20 mouse cellular contexts compared by ENCODE assay signal in genomic region chr2:3480239-3480638, GRCm38 (mm10). TPM values are rescaled to one million over a fixed set of nuclear protein-coding genes. Genes with fewer than 3 reads are reported as not detected.
DNase-seq lines count a peak whose midpoint lies in the region; ATAC-seq and TF ChIP-seq lines count a peak whose summit lies in the region.
"Had no signal": no experiment of that assay in that cellular context is flagged by ENCODE, and none has a peak within 500 bp of the region (broad histone marks: within the 10 kb centered on the region; RNA-seq: fewer than 3 reads in every experiment).

No protein-coding gene starts in this region.

- no peaks in the 10 kb centered on the region for H3K9me3 ChIP-seq in stomach, embryonic 15.5 days
- no peaks in the 10 kb centered on the region for H3K9me3 ChIP-seq in stomach, postnatal 0 days (ENCODE audit: control insufficient read depth, low read length)
- H3K9me3 ChIP-seq in liver, embryonic 13.5 days (replicated peaks), result no peaks in the 10 kb centered on the region
- H3K9me3 ChIP-seq: embryonic facial prominence, embryonic 13.5 days; hindbrain, embryonic 12.5 days; intestine, embryonic 15.5 days; neural tube, embryonic 12.5 days had no signal

- no peak for TF ChIP-seq EP300 in stomach, postnatal 0 days (optimal IDR thresholded peaks at IDR 0.05)

- ATAC-seq in CD4-positive, CD25-positive, alpha-beta regulatory T cell, adult 4 months, result no peak
- peak; percentile 39; the same call in 1 of the 2 replicates for ATAC-seq in stomach, embryonic 15.5 days (ENCODE audit: insufficient read depth, low FRiP score, low read depth)
- no peak for ATAC-seq in stomach, postnatal 0 days (ENCODE audit: low FRiP score, low TSS enrichment)
- peak; percentile 85 for ATAC-seq in liver, embryonic 13.5 days (ENCODE audit: low read depth)
- ATAC-seq: forebrain, embryonic 16.5 days; intestine, embryonic 15.5 days had no signal

- no peak overlapping the region for H3K4me2 ChIP-seq in stomach, embryonic 15.5 days
- H3K4me2 ChIP-seq in stomach, postnatal 0 days (replicated peaks; ENCODE audit: low read depth), result no peak overlapping the region
- no peak overlapping the region for H3K4me2 ChIP-seq in liver, embryonic 13.5 days
- H3K4me2 ChIP-seq: embryonic facial prominence, embryonic 13.5 days; hindbrain, embryonic 12.5 days; intestine, embryonic 15.5 days; neural tube, embryonic 12.5 days had no signal

- H3K27me3 ChIP-seq in stomach, embryonic 15.5 days (replicated peaks), result no peaks in the 10 kb centered on the region
- H3K27me3 ChIP-seq in stomach, postnatal 0 days (ENCODE audit: control insufficient read depth, insufficient read depth, low read length), result no peaks in the 10 kb centered on the region
- no peaks in the 10 kb centered on the region for H3K27me3 ChIP-seq in liver, embryonic 13.5 days
- H3K27me3 ChIP-seq: embryonic facial prominence, embryonic 13.5 days; hindbrain, embryonic 12.5 days; intestine, embryonic 15.5 days; neural tube, embryonic 12.5 days had no signal

- WGBS in stomach, embryonic 15.5 days, result 76% methylated on average over 3 of the region's 3 CpGs
- WGBS in stomach, postnatal 0 days, result 76% methylated on average over 3 of the region's 3 CpGs
- 14% methylated on average over 3 of the region's 3 CpGs for WGBS in liver, embryonic 13.5 days (ENCODE audit: insufficient replicate concordance)

- no peak overlapping the region for H3K9ac ChIP-seq in stomach, embryonic 15.5 days
- no peak overlapping the region for H3K9ac ChIP-seq in stomach, postnatal 0 days (ENCODE audit: low read length)
- no peak overlapping the region for H3K9ac ChIP-seq in liver, embryonic 13.5 days
- H3K9ac ChIP-seq: embryonic facial prominence, embryonic 13.5 days; hindbrain, embryonic 12.5 days; intestine, embryonic 15.5 days; neural tube, embryonic 12.5 days had no signal

- no peak for TF ChIP-seq CTCF in stomach, postnatal 0 days (IDR thresholded peaks at IDR 0.05; ENCODE audit: low read depth)

- peak; percentile 14 for DNase-seq in CD4-positive, CD25-positive, alpha-beta regulatory T cell, adult 2 months (ENCODE audit: low read depth, low spot score)
- no peak for DNase-seq in stomach, postnatal 0 days (ENCODE audit: low spot score)
- peak; percentile 20 for DNase-seq in liver, embryonic 13.5 days
- DNase-seq in frontal cortex, postnatal 14 days (ENCODE audit: low spot score in 2 of 2), result no peak
- no peak for DNase-seq in cerebellum, adult 11 months
- DNase-seq in adrenal gland, postnatal 25 days, result no peak
- DNase-seq: cerebellum, adult 8-10 months; gastrocnemius, adult 2 months; kidney, postnatal 14 days; lung, postnatal 10 days; spleen, adult 18-20 months; thymus, postnatal 36 days had no signal

- H3K4me1 ChIP-seq in stomach, embryonic 15.5 days, result 0 out of 2 replicates have a peak, but pooled peaks cover 3% of the 10 kb centered on the region
- H3K4me1 ChIP-seq in stomach, postnatal 0 days (replicated peaks; ENCODE audit: control insufficient read depth, insufficient read depth), result no peaks in the 10 kb centered on the region
- H3K4me1 ChIP-seq in liver, embryonic 13.5 days (replicated peaks), result peaks cover 14% of the 10 kb centered on the region
- H3K4me1 ChIP-seq: intestine, embryonic 15.5 days had no signal

- no peak overlapping the region for H3K4me3 ChIP-seq in stomach, embryonic 15.5 days (replicated peaks)
- no peak overlapping the region for H3K4me3 ChIP-seq in stomach, postnatal 0 days (ENCODE audit: low read depth, low read length)
- H3K4me3 ChIP-seq in liver, embryonic 13.5 days (replicated peaks), result no peak overlapping the region
- H3K4me3 ChIP-seq: embryonic facial prominence, embryonic 13.5 days; gastrocnemius, adult 2 months; hindbrain, embryonic 12.5 days; intestine, embryonic 15.5 days; neural tube, embryonic 12.5 days had no signal

- H3K36me3 ChIP-seq in stomach, embryonic 15.5 days, result no peaks in the 10 kb centered on the region
- no peaks in the 10 kb centered on the region for H3K36me3 ChIP-seq in stomach, postnatal 0 days (ENCODE audit: control insufficient read depth, insufficient read depth, low read length)
- no peaks in the 10 kb centered on the region for H3K36me3 ChIP-seq in liver, embryonic 13.5 days
- H3K36me3 ChIP-seq: embryonic facial prominence, embryonic 13.5 days; hindbrain, embryonic 12.5 days; intestine, embryonic 15.5 days; neural tube, embryonic 12.5 days had no signal

- no peak overlapping the region for H3K27ac ChIP-seq in stomach, embryonic 15.5 days
- H3K27ac ChIP-seq in stomach, postnatal 0 days (replicated peaks), result no peak overlapping the region
- H3K27ac ChIP-seq in liver, embryonic 13.5 days, result no peak overlapping the region
- H3K27ac ChIP-seq: embryonic facial prominence, embryonic 13.5 days; gastrocnemius, adult 2 months; hindbrain, embryonic 12.5 days; intestine, embryonic 15.5 days; neural tube, embryonic 12.5 days had no signal

RNA-seq across cellular contexts. Expression of gene Suv39h2, which starts 5.4 kb away (rescaled TPM):
- 1 to 10 TPM in 1 of 2 experiments, under 1 TPM in 1; 0.90 to 1.1 TPM for polyA plus RNA-seq in CD4-positive, CD25-positive, alpha-beta regulatory T cell, adult 4 months (2017; shearing (Covaris generic))
- 11.9 and 12.2 TPM in 2 replicates for polyA plus RNA-seq in stomach, embryonic 15.5 days (2015; fragmentation: Nextera tagmentation; extraction: Ambion mirVana)
- polyA plus RNA-seq in stomach, postnatal 0 days (2015; fragmentation: Nextera tagmentation; extraction: Ambion mirVana), result 3.3 and 3.5 TPM in 2 replicates
- 8.8 and 9.3 TPM in 2 replicates for polyA plus RNA-seq in liver, embryonic 13.5 days (2015; fragmentation: Nextera tagmentation; extraction: Ambion mirVana)
- total RNA-seq in adrenal gland, postnatal 25 days (2021), result 1.6 and 3.1 TPM in 2 replicates

RNA-seq across cellular contexts. Expression of gene Gm45902, which starts 32.4 kb away (rescaled TPM):
- 1 to 10 TPM; 2.3 to 3.4 TPM for polyA plus RNA-seq in CD4-positive, CD25-positive, alpha-beta regulatory T cell, adult 4 months (2017; shearing (Covaris generic))
- 3.9 and 4.0 TPM in 2 replicates for polyA plus RNA-seq in stomach, embryonic 15.5 days (2015; fragmentation: Nextera tagmentation; extraction: Ambion mirVana)
- polyA plus RNA-seq in stomach, postnatal 0 days (2015; fragmentation: Nextera tagmentation; extraction: Ambion mirVana), result 0.97 and 1.1 TPM in 2 replicates
- 1.8 and 2.1 TPM in 2 replicates for polyA plus RNA-seq in liver, embryonic 13.5 days (2015; fragmentation: Nextera tagmentation; extraction: Ambion mirVana)
- 2.5 and 3.7 TPM in 2 replicates for total RNA-seq in adrenal gland, postnatal 25 days (2021)

RNA-seq across cellular contexts. Expression of gene Hspa14, which starts 32.4 kb away (rescaled TPM):
- polyA plus RNA-seq in CD4-positive, CD25-positive, alpha-beta regulatory T cell, adult 4 months (2017; shearing (Covaris generic)), result 100 to 1,000 TPM; 108 to 136 TPM
- polyA plus RNA-seq in stomach, embryonic 15.5 days (2015; fragmentation: Nextera tagmentation; extraction: Ambion mirVana), result 93.7 and 96.5 TPM in 2 replicates
- polyA plus RNA-seq in stomach, postnatal 0 days (2015; fragmentation: Nextera tagmentation; extraction: Ambion mirVana), result 44.1 and 46.8 TPM in 2 replicates
- polyA plus RNA-seq in liver, embryonic 13.5 days (2015; fragmentation: Nextera tagmentation; extraction: Ambion mirVana), result 92.3 and 97.3 TPM in 2 replicates
- 40.8 and 44.7 TPM in 2 replicates for total RNA-seq in adrenal gland, postnatal 25 days (2021)

RNA-seq across cellular contexts. Expression of gene Cdnf, which starts 32.6 kb away (rescaled TPM):
- polyA plus RNA-seq in CD4-positive, CD25-positive, alpha-beta regulatory T cell, adult 4 months (2017; shearing (Covaris generic)), result 1 to 10 TPM in 1 of 2 experiments, under 1 TPM in 1; 0.24 to 1.2 TPM
- 0.12 and 0.14 TPM in 2 replicates for polyA plus RNA-seq in stomach, embryonic 15.5 days (2015; fragmentation: Nextera tagmentation; extraction: Ambion mirVana)
- 0.21 and 0.28 TPM in 2 replicates for polyA plus RNA-seq in stomach, postnatal 0 days (2015; fragmentation: Nextera tagmentation; extraction: Ambion mirVana)
- polyA plus RNA-seq in liver, embryonic 13.5 days (2015; fragmentation: Nextera tagmentation; extraction: Ambion mirVana), result 0.12 and 0.15 TPM in 2 replicates
- 2.0 and 3.8 TPM in 2 replicates for total RNA-seq in adrenal gland, postnatal 25 days (2021)
- total RNA-seq: monocyte, adult 5-6 weeks had no signal

RNA-seq across cellular contexts. Expression of gene Dclre1c, which starts 56.3 kb away (rescaled TPM):
- 10 to 100 TPM; 16.8 to 19.8 TPM for polyA plus RNA-seq in CD4-positive, CD25-positive, alpha-beta regulatory T cell, adult 4 months (2017; shearing (Covaris generic))
- polyA plus RNA-seq in stomach, embryonic 15.5 days (2015; fragmentation: Nextera tagmentation; extraction: Ambion mirVana), result 6.4 and 6.6 TPM in 2 replicates
- polyA plus RNA-seq in stomach, postnatal 0 days (2015; fragmentation: Nextera tagmentation; extraction: Ambion mirVana), result 2.8 and 3.4 TPM in 2 replicates
- polyA plus RNA-seq in liver, embryonic 13.5 days (2015; fragmentation: Nextera tagmentation; extraction: Ambion mirVana), result 5.4 and 5.6 TPM in 2 replicates
- total RNA-seq in adrenal gland, postnatal 25 days (2021), result 10.0 and 12.1 TPM in 2 replicates

Comparison
In these comparisons a context has a peak if more than half of its experiments do, and no peak if none do; other contexts are left out.
1. ATAC-seq: peak in stomach, embryonic 15.5 days (single experiment) and liver, embryonic 13.5 days (single experiment); none in CD4-positive, CD25-positive, alpha-beta regulatory T cell, adult 4 months (single experiment) and stomach, postnatal 0 days (single experiment).
2. DNase-seq: peak in CD4-positive, CD25-positive, alpha-beta regulatory T cell, adult 2 months (single experiment) and liver, embryonic 13.5 days (single experiment); none in stomach, postnatal 0 days (single experiment), frontal cortex, postnatal 14 days (0 of 2), cerebellum, adult 11 months (single experiment) and adrenal gland, postnatal 25 days (single experiment).